Mouse (Mus musculus) forebrain, postnatal 0 days (tissue): ENCODE measurements around the gene Fam98b. TPM values are rescaled to one million over a fixed set of nuclear protein-coding genes. Genes with fewer than 3 reads are reported as not detected.
A peak's percentile ranks its signal among the peaks of the same experiment; 100 is the strongest.

Experiments
- ATAC-seq: fragments of 200-750 bp; cut with Nextera tagmentation; 2 replicates; pipeline ENCODE4 v1.8.0; 2017; ENCODE audit warnings: mild to moderate bottlenecking, moderate library complexity
- DNase-seq: peaks from one replicate; pipeline ENCODE4 v3.0.0-alpha.2; 2015
- H3K27ac ChIP-seq: fragments of 300-500 bp; sonication (generic); 2 replicates; pipeline ENCODE4 v1.5.1; 2014; ENCODE audit warnings: low read depth, mild to moderate bottlenecking, antibody characterized with exemption, low read length, moderate library complexity, mixed read lengths
- H3K27me3 ChIP-seq: fragments of 300-500 bp; sonication (generic); 2 replicates; pipeline ENCODE4 v1.6.1; 2014; ENCODE audit warnings: mild to moderate bottlenecking, low read length, mixed read lengths; ENCODE audit not compliant: insufficient read depth
- H3K36me3 ChIP-seq: fragments of 300-500 bp; sonication (generic); 2 replicates; pipeline ENCODE4 v1.6.1; 2014; ENCODE audit warnings: mild to moderate bottlenecking, moderate library complexity; ENCODE audit not compliant: insufficient read depth
- H3K4me1 ChIP-seq: fragments of 300-500 bp; sonication (generic); 2 replicates; pipeline ENCODE4 v1.6.1; 2014; ENCODE audit warnings: antibody characterized with exemption; ENCODE audit not compliant: insufficient read depth
- H3K4me2 ChIP-seq: fragments of 300-500 bp; sonication (generic); 2 replicates; pipeline ENCODE4 v1.6.1; 2014; ENCODE audit warnings: low read depth, mild to moderate bottlenecking, moderate library complexity
- H3K4me3 ChIP-seq: fragments of 300-500 bp; sonication (generic); 2 replicates; pipeline ENCODE4 v1.5.1; 2014; ENCODE audit warnings: low read depth, low read length, mixed read lengths
- H3K9ac ChIP-seq: fragments of 300-500 bp; sonication (generic); 2 replicates; pipeline ENCODE4 v1.6.1; 2014; ENCODE audit warnings: mild to moderate bottlenecking
- H3K9me3 ChIP-seq: fragments of 300-500 bp; sonication (generic); 2 replicates; pipeline ENCODE4 v1.6.1; 2016; ENCODE audit warnings: low read length
- CTCF ChIP-seq: sonication (generic); IDR thresholded peaks from 2 replicates; pipeline ENCODE4 v1.5.1; 2016; ENCODE audit warnings: antibody characterized with exemption, control low read depth, low read depth
- WGBS: fragments of 180-500 bp; shearing (Covaris S2); extraction: QIAGEN DNeasy Blood & Tissue Kit; methylation state at CpG from one replicate; pipeline ENCODE4 v1.1.7; 2014; 5-methylcytosine and 5-hydroxymethylcytosine counted together
- polyA plus RNA-seq: library from polyadenylated mRNA; unstranded; fragments of >200 nt; fragmentation: Nextera tagmentation; extraction: Ambion mirVana; gene quantifications from 2 replicates; pipeline ENCODE4 v1.2.1, GENCODE M21; 2015
- total RNA-seq: library from RNA; depleted of rRNA; stranded (reverse); fragments of >200 nt; gene quantifications from 2 replicates; pipeline ENCODE4 v1.2.3, GENCODE M21; 2014; rRNA removed

Fam98b gene
- total and polyA plus RNA-seq, 2 experiments from 2014 or later = 13.4 to 13.8 TPM

DNA sequence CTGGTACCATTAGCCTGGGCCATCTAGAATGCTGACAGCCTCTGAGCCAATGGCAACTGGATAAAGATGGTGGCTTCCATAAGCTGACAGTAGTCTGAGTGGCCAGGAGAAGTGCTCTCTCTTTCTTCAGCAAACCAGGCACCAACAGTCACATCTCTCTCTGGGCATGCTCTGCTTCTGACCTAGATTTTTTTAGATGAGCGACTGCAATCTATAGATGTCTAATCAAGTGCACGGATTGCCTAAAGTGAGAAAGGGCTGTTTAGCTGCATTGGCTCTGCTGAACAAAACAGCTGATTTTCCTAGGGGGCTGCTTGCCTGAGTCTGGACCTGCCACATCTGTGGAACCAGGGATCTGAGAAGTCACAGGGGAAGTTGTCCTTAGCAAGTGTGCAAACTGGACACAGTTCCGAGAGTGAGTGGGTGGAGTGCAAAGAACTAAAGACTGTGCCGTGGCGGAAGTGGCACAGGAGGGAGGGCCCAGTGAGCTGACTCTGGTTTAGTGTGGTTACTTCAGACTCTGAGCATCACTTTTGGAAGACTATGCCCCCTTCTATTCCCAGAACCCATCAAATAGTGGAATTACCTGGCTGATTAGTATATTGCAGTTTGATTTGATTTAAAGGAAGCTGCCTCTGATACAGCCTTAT lies 64.2 kb downstream of the Fam98b start:
- no peak for ATAC-seq
- 63% methylated on average over 5 of the region's 5 CpGs for WGBS
- Histone ChIP-seq H3K27ac (0 out of 2 replicates have a peak overlapping the region, but pooled peaks have one; percentile 75), H3K4me3 (no peak overlapping the region), H3K9ac (no peak overlapping the region), H3K9me3 (no peaks in the 10 kb centered on the region), H3K4me2 (no peak overlapping the region), H3K27me3 (no peaks in the 10 kb centered on the region), H3K4me1 (0 out of 2 replicates have a peak, but pooled peaks cover 6% of the 10 kb centered on the region), H3K36me3 (no peaks in the 10 kb centered on the region)
- DNase-seq = no peak
- no peak for TF ChIP-seq CTCF

DNA sequence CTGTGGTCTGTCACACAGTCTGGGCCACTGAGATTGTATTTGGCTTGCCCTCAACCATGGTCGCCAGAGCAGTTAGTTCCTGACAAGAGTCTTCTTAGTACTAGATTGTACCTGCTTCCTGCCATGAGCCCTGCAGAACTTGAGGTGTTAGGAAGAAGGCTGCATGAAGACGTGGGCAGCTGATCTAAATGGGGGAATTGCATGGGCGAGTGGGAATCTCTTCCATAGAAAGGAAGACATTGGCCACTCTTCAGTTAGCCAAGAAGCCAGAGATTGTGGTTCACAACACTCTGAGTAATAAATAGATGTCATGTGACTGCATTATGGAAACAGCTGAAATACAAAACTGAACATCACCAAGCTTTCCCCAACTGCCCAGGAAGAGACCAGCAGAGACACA lies 69.5 kb downstream of the Fam98b start:
- Histone ChIP-seq H3K4me3 (no peak overlapping the region), H3K4me2 (no peak overlapping the region), H3K9ac (no peak overlapping the region), H3K9me3 (no peaks in the 10 kb centered on the region), H3K36me3 (no peaks in the 10 kb centered on the region), H3K27ac (no peak overlapping the region), H3K27me3 (no peaks in the 10 kb centered on the region), H3K4me1 (no peaks in the 10 kb centered on the region)
- DNase-seq (no peak), ATAC-seq (no peak)
- WGBS = 88% methylated on average over 3 of the region's 3 CpGs
- no peak for TF ChIP-seq CTCF

Other genes with a start within 250 kb of the Fam98b start
- gene Spred1, start 128.4 kb upstream of the Fam98b start, total RNA-seq = 56.2 and 66.9 TPM in 2 replicates
- 8.8 and 11.3 TPM in 2 replicates for gene Spred1, start 128.4 kb upstream of the Fam98b start, polyA plus RNA-seq
- gene Rasgrp1, start 93.3 kb downstream of the Fam98b start, total RNA-seq = 16.6 and 18.4 TPM in 2 replicates
- 6.6 and 9.5 TPM in 2 replicates for gene Rasgrp1, start 93.3 kb downstream of the Fam98b start, polyA plus RNA-seq